In the genomic region with DNA sequence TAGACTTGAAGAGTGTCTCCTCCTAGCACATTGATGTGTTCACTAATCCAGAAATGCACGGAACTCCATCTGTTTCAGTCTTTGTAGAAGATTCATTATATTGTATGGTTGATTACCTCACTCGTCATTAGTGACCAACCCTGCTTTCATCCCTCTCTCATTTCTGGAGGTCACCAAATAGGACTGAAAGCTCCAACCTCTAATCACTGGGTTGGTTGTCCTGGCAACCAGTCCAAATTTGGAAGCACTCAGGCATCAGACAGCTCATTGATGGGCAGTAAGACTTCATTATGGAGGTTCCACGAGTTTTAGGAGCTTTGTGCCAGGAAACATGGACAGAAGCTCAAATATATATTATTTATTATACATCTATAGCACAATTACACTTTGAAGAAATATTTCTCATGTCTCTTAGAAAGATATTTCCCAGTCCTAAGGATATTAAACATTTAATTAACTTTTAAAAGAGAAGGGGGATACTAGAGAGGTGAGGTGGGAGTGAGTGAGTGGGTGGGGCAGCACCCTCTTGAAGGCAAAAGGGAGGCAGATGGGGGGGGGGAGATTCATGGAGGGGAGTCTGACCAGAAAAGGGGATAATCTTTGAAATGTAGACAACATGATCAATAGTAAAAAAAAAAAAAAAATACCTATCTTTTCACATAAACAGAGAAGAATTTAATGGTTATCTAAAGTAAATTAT, we compare ENCODE assay signal across 17 mouse cellular contexts.
DNase-seq lines count a peak whose midpoint lies in the region; ATAC-seq lines count a peak whose summit lies in the region.
"Had no signal": no experiment of that assay in that cellular context is flagged by ENCODE, and none has a peak within 500 bp of the region (broad histone marks: within the 10 kb centered on the region; RNA-seq: fewer than 3 reads in every experiment).

No protein-coding gene starts in this region.

- DNase-seq in hindbrain, embryonic 11.5 days (ENCODE audit: low spot score): peak; percentile 27
- peak; percentile 45 for DNase-seq in embryo, embryonic 10 days (ENCODE audit: low spot score)
- peak; percentile 81 for DNase-seq in forebrain, embryonic 14.5 days (ENCODE audit: low spot score)
- peak; percentile 85 for DNase-seq in retina, postnatal 1 day
- DNase-seq in urinary bladder, postnatal 4 days (ENCODE audit: low spot score in 2 of 2): no peak
- no peak for DNase-seq in liver, embryonic 11.5 days (ENCODE audit: low spot score)
- DNase-seq: adrenal gland, adult 8-10 months; cerebellum, adult 2 months; gastrocnemius, postnatal 14 days; heart, postnatal 10 days; kidney, adult 18-20 months; kidney, postnatal 4 days; liver, postnatal 0 days; lung, postnatal 14 days; right cerebral cortex, postnatal 25 days had no signal

- H3K36me3 ChIP-seq in hindbrain, embryonic 11.5 days (ENCODE audit: control insufficient read depth, insufficient read depth, low read length): no peaks in the 10 kb centered on the region
- H3K36me3 ChIP-seq in hindbrain, embryonic 16.5 days (ENCODE audit: control insufficient read depth, insufficient read depth, low read length): no peaks in the 10 kb centered on the region
- H3K36me3 ChIP-seq in forebrain, embryonic 14.5 days (ENCODE audit: control insufficient read depth, insufficient read depth, low read length): no peaks in the 10 kb centered on the region
- no peaks in the 10 kb centered on the region for H3K36me3 ChIP-seq in liver, embryonic 11.5 days (ENCODE audit: control insufficient read depth, insufficient read depth, low read length)
- H3K36me3 ChIP-seq: limb, embryonic 15.5 days had no signal

- no peak overlapping the region for H3K9ac ChIP-seq in hindbrain, embryonic 11.5 days (ENCODE audit: low read depth, low read length)
- no peak overlapping the region for H3K9ac ChIP-seq in hindbrain, embryonic 16.5 days (ENCODE audit: low read depth, low read length)
- H3K9ac ChIP-seq in forebrain, embryonic 14.5 days (ENCODE audit: low read length): no peak overlapping the region
- H3K9ac ChIP-seq in liver, embryonic 11.5 days (ENCODE audit: low read depth, low read length): no peak overlapping the region
- H3K9ac ChIP-seq: limb, embryonic 15.5 days; liver, postnatal 0 days had no signal

- no peaks in the 10 kb centered on the region for H3K9me3 ChIP-seq in hindbrain, embryonic 11.5 days (ENCODE audit: control insufficient read depth, low read length)
- no peaks in the 10 kb centered on the region for H3K9me3 ChIP-seq in hindbrain, embryonic 16.5 days (ENCODE audit: control insufficient read depth, low read length)
- no peaks in the 10 kb centered on the region for H3K9me3 ChIP-seq in forebrain, embryonic 14.5 days (replicated peaks; ENCODE audit: control insufficient read depth, low read length)
- no peaks in the 10 kb centered on the region for H3K9me3 ChIP-seq in liver, embryonic 11.5 days (ENCODE audit: control insufficient read depth, low read length)
- H3K9me3 ChIP-seq: limb, embryonic 15.5 days had no signal

- H3K4me3 ChIP-seq in hindbrain, embryonic 11.5 days (ENCODE audit: low read depth, low read length): no peak overlapping the region
- H3K4me3 ChIP-seq in hindbrain, embryonic 16.5 days (ENCODE audit: low read length): no peak overlapping the region
- H3K4me3 ChIP-seq in forebrain, embryonic 14.5 days (ENCODE audit: low read depth, low read length): no peak overlapping the region
- H3K4me3 ChIP-seq in liver, embryonic 11.5 days (ENCODE audit: low read depth, low read length): no peak overlapping the region
- H3K4me3 ChIP-seq: limb, embryonic 15.5 days had no signal

- no peak overlapping the region for H3K27ac ChIP-seq in hindbrain, embryonic 11.5 days (ENCODE audit: low read depth, low read length)
- no peak overlapping the region for H3K27ac ChIP-seq in hindbrain, embryonic 16.5 days (ENCODE audit: low read depth, low read length)
- H3K27ac ChIP-seq in forebrain, embryonic 14.5 days (ENCODE audit: low read depth, low read length): no peak overlapping the region
- H3K27ac ChIP-seq in liver, embryonic 11.5 days (ENCODE audit: low read depth, low read length): no peak overlapping the region
- H3K27ac ChIP-seq: limb, embryonic 15.5 days had no signal

- no peaks in the 10 kb centered on the region for H3K4me1 ChIP-seq in hindbrain, embryonic 11.5 days (replicated peaks; ENCODE audit: control insufficient read depth, insufficient read depth, low read length)
- no peaks in the 10 kb centered on the region for H3K4me1 ChIP-seq in hindbrain, embryonic 16.5 days (ENCODE audit: control insufficient read depth, insufficient read depth, low read depth, low read length)
- H3K4me1 ChIP-seq in forebrain, embryonic 14.5 days (ENCODE audit: control insufficient read depth, insufficient read depth, low read length): no peaks in the 10 kb centered on the region
- no peaks in the 10 kb centered on the region for H3K4me1 ChIP-seq in liver, embryonic 11.5 days (replicated peaks; ENCODE audit: control insufficient read depth, insufficient read depth, low read length)
- H3K4me1 ChIP-seq: limb, embryonic 15.5 days had no signal

- no peaks in the 10 kb centered on the region for H3K27me3 ChIP-seq in hindbrain, embryonic 11.5 days (ENCODE audit: control insufficient read depth, insufficient read depth, low read length)
- H3K27me3 ChIP-seq in hindbrain, embryonic 16.5 days (replicated peaks; ENCODE audit: control insufficient read depth, insufficient read depth, low read length): no peaks in the 10 kb centered on the region
- no peaks in the 10 kb centered on the region for H3K27me3 ChIP-seq in forebrain, embryonic 14.5 days (replicated peaks; ENCODE audit: control insufficient read depth, insufficient read depth, low read length)
- H3K27me3 ChIP-seq in liver, embryonic 11.5 days (replicated peaks; ENCODE audit: control insufficient read depth, insufficient read depth, low read length): no peaks in the 10 kb centered on the region
- H3K27me3 ChIP-seq: limb, embryonic 15.5 days had no signal

- peak; percentile 54 for ATAC-seq in hindbrain, embryonic 11.5 days (ENCODE audit: low FRiP score)
- ATAC-seq in hindbrain, embryonic 16.5 days: no peak
- peak; percentile 96 for ATAC-seq in forebrain, embryonic 14.5 days
- no peak for ATAC-seq in liver, embryonic 11.5 days (replicated peaks; ENCODE audit: low FRiP score)
- ATAC-seq: liver, postnatal 0 days had no signal

- WGBS in hindbrain, embryonic 11.5 days: 27% methylated on average over 3 of the region's 3 CpGs
- whole genome bisulfite sequencing in hindbrain, embryonic 16.5 days: 12% methylated on average over 3 of the region's 3 CpGs
- WGBS in forebrain, embryonic 14.5 days: 4% methylated on average over 3 of the region's 3 CpGs
- WGBS in liver, embryonic 11.5 days: 62% methylated on average over 3 of the region's 3 CpGs

- no peak overlapping the region for H3K4me2 ChIP-seq in hindbrain, embryonic 11.5 days (replicated peaks; ENCODE audit: low read depth, low read length)
- no peak overlapping the region for H3K4me2 ChIP-seq in hindbrain, embryonic 16.5 days (ENCODE audit: low read length)
- no peak overlapping the region for H3K4me2 ChIP-seq in forebrain, embryonic 14.5 days (ENCODE audit: low read length)
- no peak overlapping the region for H3K4me2 ChIP-seq in liver, embryonic 11.5 days
- H3K4me2 ChIP-seq: limb, embryonic 15.5 days had no signal

Comparison
In these comparisons a context has a peak if more than half of its experiments do, and no peak if none do; other contexts are left out.
1. ATAC-seq: peak in hindbrain, embryonic 11.5 days (single experiment) and forebrain, embryonic 14.5 days (single experiment); none in hindbrain, embryonic 16.5 days (single experiment) and liver, embryonic 11.5 days (single experiment).
2. DNase-seq: peak in hindbrain, embryonic 11.5 days (single experiment), embryo, embryonic 10 days (single experiment), forebrain, embryonic 14.5 days (single experiment) and retina, postnatal 1 day (single experiment); none in urinary bladder, postnatal 4 days (0 of 2) and liver, embryonic 11.5 days (single experiment).